Mouse (Mus musculus) cerebellum, adult 2 months (tissue): ENCODE results near the gene Stard3.

Experiments
- CTCF ChIP-seq: fragments of 200-500 bp; IDR thresholded peaks from 2 replicates; pipeline ENCODE4 v1.5.1; 2011; ENCODE audit warnings: low read depth, mild to moderate bottlenecking, control low read depth, low read length, moderate library complexity, borderline replicate concordance; ENCODE audit not compliant: insufficient read depth
- POLR2A ChIP-seq: fragments of 200-500 bp; IDR thresholded peaks from 2 replicates; pipeline ENCODE4 v1.6.1; 2011; ENCODE audit warnings: low read length, control low read depth, borderline replicate concordance; ENCODE audit not compliant: insufficient read depth

GRCm38 (mm10) chr11:98379379-98379778 lies 21.2 kb downstream of the Stard3 start:
- TF ChIP-seq CTCF (no peak), POLR2A (no peak)
